Mouse (Mus musculus) limb, embryonic 10.5 days (tissue): Measurements from ENCODE around the gene Casc1. TPM values are rescaled to one million over a fixed set of nuclear protein-coding genes. Genes with fewer than 3 reads are reported as not detected.

ENCODE experiments used
- DNase-seq: peaks from one replicate; pipeline ENCODE4 v3.0.0-alpha.2; 2017; ENCODE audit warnings: low spot score
- H3K27ac ChIP-seq: fragments of 300-500 bp; sonication (generic); 2 replicates; pipeline ENCODE4 v1.5.1; 2016; ENCODE audit warnings: mild to moderate bottlenecking
- H3K27me3 ChIP-seq: fragments of 300-500 bp; sonication (generic); 2 replicates; pipeline ENCODE4 v1.6.1; 2016; ENCODE audit warnings: low read depth, mild to moderate bottlenecking; ENCODE audit not compliant: poor library complexity, severe bottlenecking
- H3K36me3 ChIP-seq: fragments of 300-500 bp; sonication (generic); 2 replicates; pipeline ENCODE4 v1.6.1; 2016; ENCODE audit warnings: mild to moderate bottlenecking, moderate library complexity
- H3K4me1 ChIP-seq: fragments of 300-500 bp; sonication (generic); 2 replicates; pipeline ENCODE4 v1.6.1; 2016
- H3K4me3 ChIP-seq: fragments of 300-500 bp; sonication (generic); 2 replicates; pipeline ENCODE4 v1.5.1; 2016; ENCODE audit warnings: mild to moderate bottlenecking, moderate library complexity
- H3K9me3 ChIP-seq: fragments of 300-500 bp; sonication (generic); replicated peaks from 2 replicates; pipeline ENCODE4 v1.6.1; 2016; ENCODE audit warnings: mild to moderate bottlenecking
- WGBS: fragments of 180-500 bp; shearing (Covaris S2); methylation state at CpG from one replicate; pipeline ENCODE4 v1.1.7; 2016; 5-methylcytosine and 5-hydroxymethylcytosine counted together
- polyA plus RNA-seq: library from polyadenylated mRNA; unstranded; fragments of >200 nt; fragmentation: Nextera tagmentation; extraction: Ambion mirVana; gene quantifications from 2 replicates; pipeline ENCODE4 v1.2.1, GENCODE M21; 2016

The Casc1 gene
- polyA plus RNA-seq, 1 experiment from 2014 or later = 0.31 TPM

DNA sequence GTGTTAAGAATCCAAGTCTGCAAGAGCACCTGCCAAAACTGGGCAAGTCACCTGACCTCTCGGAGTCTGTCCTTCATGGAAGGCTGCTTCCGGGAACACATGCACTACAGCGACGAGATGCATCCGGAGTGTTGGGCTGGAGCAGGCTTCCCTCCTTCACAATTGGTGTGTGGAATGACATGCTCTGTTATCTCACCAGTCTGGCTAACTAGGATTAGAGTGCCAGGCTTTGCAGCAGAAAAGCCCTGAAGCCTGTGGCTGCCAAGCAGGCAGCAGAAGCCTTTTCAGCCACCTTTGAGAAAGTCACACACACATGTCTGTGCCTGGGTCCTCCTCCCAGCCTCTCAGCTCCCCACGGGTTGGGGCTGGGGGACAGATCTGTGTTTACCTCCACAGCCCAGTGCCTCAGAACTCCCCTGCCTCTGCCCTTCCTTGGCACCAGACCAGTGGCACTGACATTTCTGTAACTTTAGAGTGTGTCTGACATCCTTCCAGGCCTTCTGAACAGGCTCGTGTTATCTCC is 85.2 kb downstream of the Casc1 start:
- no peak for DNase-seq
- H3K27me3 ChIP-seq = 0 out of 2 replicates have a peak, but pooled peaks cover 5% of the 10 kb centered on the region
- peaks cover 15% of the 10 kb centered on the region for H3K4me1 ChIP-seq
- H3K9me3 ChIP-seq = no peaks in the 10 kb centered on the region
- H3K4me3 ChIP-seq = no peak overlapping the region
- 72% methylated on average over 7 of the region's 7 CpGs for WGBS
- H3K36me3 ChIP-seq = no peaks in the 10 kb centered on the region
- no peak overlapping the region for H3K27ac ChIP-seq

Other genes with a start within 250 kb of the Casc1 start
- gene Bcat1, start 134.8 kb downstream of the Casc1 start, polyA plus RNA-seq = 66.0 and 103 TPM in 2 replicates
- gene Lrmp, start 95.4 kb downstream of the Casc1 start, polyA plus RNA-seq = 1.7 and 1.8 TPM in 2 replicates
- 25.0 and 30.8 TPM in 2 replicates for gene Etfrf1, start 129 bp upstream of the Casc1 start, polyA plus RNA-seq
- gene Kras, start 39.2 kb upstream of the Casc1 start, polyA plus RNA-seq = 78.5 and 80.8 TPM in 2 replicates